Mouse (Mus musculus): ENCODE measurements around the gene Lbx1.

Lbx1 gene

DNA sequence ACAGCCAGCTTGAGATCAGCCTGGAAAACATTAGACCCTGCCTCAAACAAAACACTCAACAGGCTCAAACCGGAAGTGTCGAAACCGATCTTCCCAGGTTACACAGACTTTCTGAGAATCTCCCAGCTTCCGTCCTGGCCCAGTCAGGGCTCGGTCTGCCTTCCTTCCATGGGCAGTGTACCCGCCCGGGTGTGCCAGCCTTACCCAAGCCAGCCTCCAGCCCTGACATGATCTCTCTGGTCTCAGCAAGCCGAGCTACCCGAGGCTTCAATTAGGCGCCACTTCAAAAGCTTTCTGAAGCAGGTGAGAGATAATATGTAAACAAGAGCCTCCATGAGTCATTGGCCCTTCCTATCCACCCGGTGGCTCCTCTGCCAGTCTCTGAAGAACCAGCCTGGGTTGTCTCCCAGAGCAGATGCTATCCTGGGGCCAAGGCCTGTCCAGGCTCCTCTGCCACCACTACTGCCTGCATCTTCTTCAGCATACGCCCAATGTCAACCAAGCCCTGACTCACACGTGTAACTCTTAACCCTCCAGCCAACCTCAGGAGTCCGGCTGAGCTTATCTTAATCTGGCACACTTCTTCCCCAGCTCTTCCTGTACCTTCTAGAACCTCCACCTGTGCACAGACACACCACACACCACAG is 25.7 kb downstream of the Lbx1 start:
- DNase-seq (ENCODE audit: low spot score): no peak

GRCm38 (mm10) chr19:45209191-45209590 is 26.4 kb downstream of the Lbx1 start:
- DNase-seq (ENCODE audit: low spot score): no peak

- no peak for DNase-seq (ENCODE audit: low spot score)
Measured at GRCm38 (mm10) chr19:45208438-45209060, 27.1 kb downstream of the Lbx1 start.

GRCm38 (mm10) chr19:45207662-45208437 is 27.8 kb downstream of the Lbx1 start:
- no peak for DNase-seq (ENCODE audit: low spot score)

GRCm38 (mm10) chr19:45207153-45207552 is 28.5 kb downstream of the Lbx1 start:
- DNase-seq (ENCODE audit: low spot score): no peak

- DNase-seq (ENCODE audit: low spot score): no peak
Measured at GRCm38 (mm10) chr19:45205311-45206105, 30.1 kb downstream of the Lbx1 start.

- no peak for DNase-seq (ENCODE audit: low spot score)
Measured at GRCm38 (mm10) chr19:45196967-45197366, 38.6 kb downstream of the Lbx1 start.

DNA sequence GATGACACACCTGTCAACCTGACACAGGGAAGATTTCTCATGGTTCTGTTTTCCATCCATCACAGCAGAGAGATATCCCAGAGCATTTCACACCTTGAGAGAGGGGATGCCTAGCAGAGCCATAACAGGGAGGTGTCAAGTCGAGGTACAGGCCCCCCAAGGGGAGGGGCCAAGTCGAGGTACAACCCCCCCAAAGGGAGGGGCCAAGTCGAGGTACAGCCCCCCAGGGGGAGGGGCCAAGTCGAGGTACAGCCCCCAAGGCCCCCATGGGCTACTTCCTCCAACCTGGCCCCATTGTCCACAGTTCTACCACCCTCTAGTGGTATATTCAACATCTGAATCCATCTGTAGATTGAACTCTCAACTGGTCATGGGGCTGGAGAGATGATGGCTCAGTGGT is 41.0 kb downstream of the Lbx1 start:
- no peak for DNase-seq (ENCODE audit: low spot score)

Data from c-Kit-positive CD71-positive TER-119-positive erythroid progenitor cells, embryonic 14.5 days (primary cell).